Mouse (Mus musculus): ENCODE results near the gene Osbpl9.

DNA sequence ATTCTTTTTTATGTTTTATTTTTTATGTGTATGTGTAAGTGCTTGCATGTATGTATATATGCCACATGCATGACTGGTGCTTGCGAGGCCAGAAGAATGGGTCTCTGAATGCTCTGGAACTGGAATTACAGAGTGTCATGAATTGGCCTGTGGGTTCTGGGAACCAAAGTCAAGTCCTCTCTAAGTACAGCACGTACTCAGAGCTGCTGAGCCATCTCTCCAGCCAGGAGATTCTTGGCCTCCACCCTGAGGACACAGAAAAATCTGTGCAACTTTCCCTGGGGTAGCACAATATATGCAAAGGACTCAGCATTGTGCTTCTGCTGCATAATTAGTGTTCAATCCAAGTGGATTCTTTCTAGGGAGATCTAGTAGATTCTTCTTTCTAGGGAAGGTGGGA lies 8.2 kb upstream of the Osbpl9 start:
- TF ChIP-seq EP300 (IDR thresholded peaks at IDR 0.05; ENCODE audit: low read depth) (no peak), CTCF (IDR thresholded peaks at IDR 0.05; ENCODE audit: low read depth) (no peak)
